Mouse (Mus musculus) heart, postnatal 10 days (tissue): ENCODE results near the gene Smurf1. TPM values are rescaled to one million over a fixed set of nuclear protein-coding genes. Genes with fewer than 3 reads are reported as not detected.
A peak's percentile ranks its signal among the peaks of the same experiment; 100 is the strongest.

Experiments used
- DNase-seq, 2 experiments: peaks; one replicate each; pipeline ENCODE4 v3.0.0; 2021
- intact Hi-C: fragments of 180-260 bp; cut with DNase I; formaldehyde crosslinking; loops from one replicate; pipeline ENCODE4 v1.15.1; 2025
- total RNA-seq, 2 experiments: library from RNA; stranded (reverse); gene quantifications; 2 replicates each; pipeline ENCODE4 v1.2.3; 2021

Gene Smurf1
- total RNA-seq, 2 experiments from 2014 or later: 28.7 to 33.6 TPM

- DNase-seq: peak; percentile 35 to 39
- intact Hi-C loops: no loop called here
These were observed 2.2 kb downstream of the Smurf1 start for GRCm38 (mm10) chr5:144963401-144963800.

GRCm38 (mm10) chr5:144958271-144958670 lies 7.4 kb downstream of the Smurf1 start:
- intact Hi-C loops: no loop called here
- DNase-seq: no peak

GRCm38 (mm10) chr5:144954432-144954831 lies 11.2 kb downstream of the Smurf1 start:
- intact Hi-C loops: no loop called here
- no peak for DNase-seq

GRCm38 (mm10) chr5:144952592-144952991 lies 13.1 kb downstream of the Smurf1 start:
- intact Hi-C loops: no loop called here
- no peak for DNase-seq

GRCm38 (mm10) chr5:144950428-144951051 lies 15.1 kb downstream of the Smurf1 start:
- intact Hi-C loops: no loop called here

GRCm38 (mm10) chr5:144949856-144950255 lies 15.8 kb downstream of the Smurf1 start:
- no peak for DNase-seq
- intact Hi-C loops: no loop called here

More at GRCm38 (mm10) chr5:144950428-144951051, 15.1 kb downstream of the Smurf1 start:
- no peak for DNase-seq

GRCm38 (mm10) chr5:144948422-144948821 lies 17.2 kb downstream of the Smurf1 start:
- intact Hi-C loops: no loop called here
- DNase-seq: no peak

GRCm38 (mm10) chr5:144948002-144948401 lies 17.6 kb downstream of the Smurf1 start:
- intact Hi-C loops: no loop called here
- no peak for DNase-seq

- intact Hi-C loops: no loop called here
These were observed 19.6 kb downstream of the Smurf1 start for GRCm38 (mm10) chr5:144946032-144946431.

GRCm38 (mm10) chr5:144944932-144945331 lies 20.7 kb downstream of the Smurf1 start:
- DNase-seq: no peak
- intact Hi-C loops: no loop called here

More at GRCm38 (mm10) chr5:144946032-144946431, 19.6 kb downstream of the Smurf1 start:
- DNase-seq: peak; percentile 53 to 66

GRCm38 (mm10) chr5:144944370-144944769 lies 21.3 kb downstream of the Smurf1 start:
- DNase-seq: no peak
- intact Hi-C loops: no loop called here

- intact Hi-C loops: no loop called here
- DNase-seq: no peak
These were observed 22.3 kb downstream of the Smurf1 start for GRCm38 (mm10) chr5:144943346-144943745.

GRCm38 (mm10) chr5:144942431-144942830 lies 23.2 kb downstream of the Smurf1 start:
- DNase-seq: no peak
- intact Hi-C loops: no loop called here

GRCm38 (mm10) chr5:144940904-144941303 lies 24.7 kb downstream of the Smurf1 start:
- no peak for DNase-seq
- intact Hi-C loops: no loop called here

GRCm38 (mm10) chr5:144937304-144937703 lies 28.3 kb downstream of the Smurf1 start:
- no peak for DNase-seq
- intact Hi-C loops: no loop called here

- intact Hi-C loops: no loop called here
- no peak for DNase-seq
These were observed 32.2 kb downstream of the Smurf1 start for GRCm38 (mm10) chr5:144933486-144933885.

GRCm38 (mm10) chr5:144931841-144932240 lies 33.8 kb downstream of the Smurf1 start:
- no peak for DNase-seq
- intact Hi-C loops: no loop called here

GRCm38 (mm10) chr5:144928856-144929713 lies 36.6 kb downstream of the Smurf1 start:
- DNase-seq: peak; percentile 55 to 64

GRCm38 (mm10) chr5:144926275-144926674 lies 39.4 kb downstream of the Smurf1 start:
- intact Hi-C loops: no loop called here

More at GRCm38 (mm10) chr5:144928856-144929713, 36.6 kb downstream of the Smurf1 start:
- intact Hi-C loops: no loop called here

GRCm38 (mm10) chr5:144923351-144923750 lies 42.3 kb downstream of the Smurf1 start:
- no peak for DNase-seq
- intact Hi-C loops: no loop called here

More at GRCm38 (mm10) chr5:144926275-144926674, 39.4 kb downstream of the Smurf1 start:
- no peak for DNase-seq

- intact Hi-C loops: no loop called here
- DNase-seq: no peak
These were observed 45.9 kb downstream of the Smurf1 start for GRCm38 (mm10) chr5:144919790-144920189.

GRCm38 (mm10) chr5:144919194-144919593 lies 46.5 kb downstream of the Smurf1 start:
- intact Hi-C loops: no loop called here
- DNase-seq: no peak
